Mouse (Mus musculus) cerebellum, adult (tissue): Measurements from ENCODE around the gene Whamm.
A peak's percentile ranks its signal among the peaks of the same experiment; 100 is the strongest.

Experiments
- ATAC-seq: cut with Nextera tagmentation; 2 replicates; pipeline ENCODE4 v1.9.2; 2017; ENCODE audit warnings: mild to moderate bottlenecking, moderate library complexity, mixed read lengths; ENCODE audit not compliant: insufficient number of reproducible peaks, low FRiP score, low TSS enrichment

Whamm gene

DNA sequence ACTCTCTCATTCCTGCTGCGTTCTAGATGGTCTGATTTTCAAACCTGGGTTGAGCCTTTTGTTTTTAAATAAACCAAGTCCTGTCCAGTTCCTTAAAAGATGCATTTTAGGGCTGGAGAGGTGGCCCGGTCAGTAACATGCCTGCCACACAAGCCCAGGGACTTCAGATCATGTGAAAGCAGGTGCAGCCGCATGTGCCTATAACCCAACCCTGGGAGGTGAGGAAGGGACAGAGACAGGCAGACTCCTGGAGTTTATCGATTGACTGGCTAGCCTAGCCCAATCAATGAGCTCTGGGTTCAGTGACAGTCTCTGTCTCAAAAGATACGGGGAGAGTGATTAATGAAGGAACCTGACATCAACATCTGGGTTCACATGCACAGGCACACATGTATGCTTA lies 9.9 kb upstream of the Whamm start:
- no peak for ATAC-seq

DNA sequence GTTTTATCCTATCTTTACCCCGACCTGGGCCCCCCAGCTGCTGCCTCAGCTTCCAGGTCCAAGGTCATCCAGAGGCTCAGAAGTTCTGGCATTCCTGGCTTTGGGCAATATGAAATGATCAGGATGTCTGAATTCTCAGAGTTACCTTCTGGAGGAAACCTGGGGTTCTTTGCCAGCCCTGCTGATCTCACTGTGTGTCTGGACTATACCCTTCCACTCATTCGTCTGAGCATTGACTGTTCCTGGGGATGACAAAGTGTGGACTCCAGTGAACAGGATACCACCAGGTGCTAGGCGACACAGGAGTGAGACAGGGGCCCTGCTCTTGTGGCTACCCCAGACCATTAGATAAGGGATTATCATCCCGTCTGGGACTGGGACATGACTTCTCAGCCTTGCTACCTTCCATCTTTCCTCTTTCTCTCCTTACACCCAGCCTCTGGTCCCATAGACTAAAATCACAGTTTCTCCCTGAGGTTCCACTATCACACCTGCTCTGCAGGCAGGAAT lies 7.5 kb upstream of the Whamm start:
- ATAC-seq, result no peak

DNA sequence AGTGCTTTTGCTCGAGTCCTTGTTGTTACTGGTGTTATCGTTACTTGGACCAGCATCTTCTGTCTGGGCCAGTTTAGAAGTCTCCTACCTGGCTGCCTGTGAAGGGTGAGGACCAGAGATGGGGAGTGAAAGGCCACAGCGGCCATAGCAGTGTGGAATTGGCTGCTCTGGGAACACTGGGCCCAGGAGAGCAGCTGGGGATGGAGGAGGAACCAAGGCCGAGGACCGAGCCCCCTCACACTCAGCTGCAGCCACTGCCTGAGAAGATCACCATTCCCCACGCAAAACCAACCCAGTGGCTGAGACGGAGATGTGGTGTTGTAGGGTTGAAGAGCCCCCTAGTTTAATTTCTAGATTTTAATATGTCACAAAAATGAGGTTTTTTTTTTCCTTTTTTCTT lies 6.3 kb upstream of the Whamm start:
- no peak for ATAC-seq

DNA sequence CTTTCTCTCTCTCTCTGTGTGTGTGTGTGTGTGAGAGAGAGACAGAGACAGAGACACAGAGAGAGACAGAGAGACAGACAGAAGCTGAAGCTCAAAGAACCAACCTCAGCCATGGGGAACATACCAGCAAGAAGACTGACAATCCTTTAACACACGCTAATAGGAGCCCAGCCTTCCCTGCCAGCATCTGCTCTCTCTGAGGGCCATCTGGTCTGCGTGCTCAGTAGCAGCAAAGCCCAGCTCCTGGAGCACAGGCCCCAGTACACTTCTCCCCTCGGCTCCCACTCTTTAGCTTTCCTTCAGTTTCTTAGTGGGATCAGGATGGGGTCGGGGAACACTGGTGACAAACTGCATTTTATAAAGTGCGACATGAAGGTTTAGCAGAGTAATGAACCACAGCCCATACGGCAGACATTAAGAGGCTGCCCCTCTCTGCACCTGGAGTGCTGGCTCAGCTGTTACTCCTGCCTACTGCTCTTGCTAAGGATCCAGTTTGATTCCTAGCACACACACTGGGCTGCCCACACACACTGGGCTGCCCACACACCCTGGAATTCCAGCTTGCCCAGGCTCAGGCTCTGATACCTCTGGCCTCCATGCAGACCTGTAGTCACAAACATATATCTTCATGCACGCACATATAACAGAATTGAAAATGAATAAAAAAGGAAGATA lies 5.5 kb upstream of the Whamm start:
- no peak for ATAC-seq

DNA sequence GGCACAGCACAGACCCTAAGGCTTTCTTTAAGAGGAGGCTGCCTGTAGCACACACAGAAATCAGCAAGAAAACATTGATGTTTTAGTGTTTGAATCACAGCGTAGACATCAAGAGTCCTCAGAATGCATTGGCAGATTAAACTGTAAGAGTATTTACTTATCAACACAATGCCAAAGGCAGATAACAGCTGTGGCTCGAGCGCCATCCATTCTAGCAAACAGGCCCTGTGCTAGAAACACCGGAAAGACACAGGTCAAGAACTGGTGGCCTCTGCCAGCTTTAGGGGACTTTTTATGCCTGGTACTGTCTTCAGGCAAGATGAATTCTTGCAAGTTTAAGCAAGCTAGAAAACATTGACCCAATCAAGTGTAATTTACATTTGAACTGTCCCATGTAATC lies 4.7 kb upstream of the Whamm start:
- no peak for ATAC-seq

DNA sequence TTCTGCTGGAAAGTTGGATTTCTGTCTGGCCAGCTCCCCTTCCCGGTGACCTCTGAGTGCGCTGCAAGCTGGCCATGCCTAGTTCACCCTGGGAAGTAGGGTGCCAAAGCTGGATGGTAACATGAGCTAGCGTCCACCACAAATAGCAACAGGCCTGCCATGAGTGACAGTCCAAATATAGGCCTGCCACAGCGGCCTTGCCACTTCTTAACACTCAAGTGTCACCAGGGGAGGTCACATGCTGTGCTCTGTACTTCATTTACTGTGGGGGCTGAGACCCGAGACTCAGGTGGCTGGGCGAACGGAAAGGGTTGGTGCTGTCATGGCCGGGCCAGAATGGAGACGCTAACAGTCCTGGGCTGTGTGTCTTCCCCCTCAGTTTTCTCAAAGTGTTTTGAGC lies 4.2 kb upstream of the Whamm start, which contains the start of gene Fsd2:
Gene Fsd2, minus strand, starts transcription at position 53 of the 400 bp plus-strand sequence.
- ATAC-seq, result no peak

DNA sequence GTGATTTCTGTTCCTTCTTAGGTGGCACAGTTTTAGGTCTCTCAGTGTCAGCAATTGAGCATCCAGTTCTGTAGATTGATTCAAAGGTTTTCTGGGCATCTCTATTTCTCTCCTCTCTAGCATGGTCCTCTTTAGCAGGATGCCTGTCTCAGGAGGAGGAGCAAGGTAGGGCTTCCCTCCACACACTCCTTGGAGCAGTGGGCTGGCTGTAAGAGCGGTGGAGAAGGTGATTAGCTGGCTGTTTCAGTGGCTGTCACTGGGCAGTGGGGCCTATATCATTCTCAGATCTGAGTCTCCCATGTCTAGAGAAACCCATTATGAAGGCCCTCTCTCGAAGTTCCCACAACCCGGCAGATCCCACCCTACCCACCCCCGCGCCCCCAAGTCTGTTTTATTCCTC lies 3.7 kb upstream of the Whamm start:
- ATAC-seq, result no peak

DNA sequence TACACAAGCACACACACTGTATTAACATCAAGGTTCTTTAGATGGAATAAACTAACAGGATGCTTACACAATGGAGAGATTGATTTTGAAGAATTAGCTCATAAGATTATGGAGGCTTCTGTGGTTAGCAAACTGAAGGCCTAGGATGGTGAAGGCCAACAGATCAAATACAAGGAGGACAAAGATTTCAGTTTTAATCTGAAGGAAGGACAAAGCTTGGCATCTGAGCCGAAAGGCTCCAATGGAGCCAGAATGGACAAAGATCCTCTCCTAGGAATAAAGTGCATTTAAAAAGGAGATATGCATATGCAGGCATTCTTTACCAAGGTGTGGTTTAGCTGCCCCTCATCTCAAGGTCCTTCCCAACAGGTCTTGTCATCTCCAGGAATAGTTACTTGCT lies 1.2 kb upstream of the Whamm start:
- no peak for ATAC-seq

DNA sequence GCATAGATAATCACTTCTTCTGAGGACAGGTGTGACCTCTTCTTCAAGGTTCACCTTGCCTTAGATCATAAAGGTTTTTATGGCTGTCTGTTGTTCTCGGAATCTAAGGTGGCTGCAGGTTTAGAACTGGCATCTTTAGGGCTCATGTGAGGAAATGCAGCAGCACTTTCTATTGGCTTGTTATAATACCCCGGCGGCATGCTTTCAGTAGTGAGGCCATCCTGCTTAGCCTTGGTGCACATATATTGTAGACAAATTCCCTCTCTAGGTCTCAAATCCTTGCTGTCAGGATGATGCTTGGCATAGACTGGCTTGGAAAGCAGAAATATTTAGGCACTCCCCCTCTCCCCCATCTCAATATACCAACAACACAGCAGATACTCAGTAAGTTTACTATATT lies 795 bp upstream of the Whamm start:
- ATAC-seq, result no peak

DNA sequence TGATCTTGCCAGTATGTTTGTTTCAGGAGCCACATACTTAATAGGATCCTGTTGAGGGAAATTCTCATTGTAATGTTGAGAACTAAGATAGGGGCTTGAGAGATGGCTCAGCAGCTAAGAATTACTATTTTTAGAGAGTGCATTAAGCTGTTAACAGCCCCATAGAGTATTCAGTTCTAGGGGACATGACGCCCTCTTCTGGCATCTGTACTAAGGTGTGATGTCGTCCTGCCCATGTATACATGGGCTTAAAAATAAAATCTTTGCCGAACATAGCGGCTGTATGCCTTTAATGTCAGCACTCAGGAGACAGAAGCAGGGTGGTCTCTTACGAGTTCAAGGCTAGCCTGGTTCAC lies 336 bp upstream of the Whamm start:
- peak; percentile 38; the same call in 1 of the 2 replicates for ATAC-seq

DNA sequence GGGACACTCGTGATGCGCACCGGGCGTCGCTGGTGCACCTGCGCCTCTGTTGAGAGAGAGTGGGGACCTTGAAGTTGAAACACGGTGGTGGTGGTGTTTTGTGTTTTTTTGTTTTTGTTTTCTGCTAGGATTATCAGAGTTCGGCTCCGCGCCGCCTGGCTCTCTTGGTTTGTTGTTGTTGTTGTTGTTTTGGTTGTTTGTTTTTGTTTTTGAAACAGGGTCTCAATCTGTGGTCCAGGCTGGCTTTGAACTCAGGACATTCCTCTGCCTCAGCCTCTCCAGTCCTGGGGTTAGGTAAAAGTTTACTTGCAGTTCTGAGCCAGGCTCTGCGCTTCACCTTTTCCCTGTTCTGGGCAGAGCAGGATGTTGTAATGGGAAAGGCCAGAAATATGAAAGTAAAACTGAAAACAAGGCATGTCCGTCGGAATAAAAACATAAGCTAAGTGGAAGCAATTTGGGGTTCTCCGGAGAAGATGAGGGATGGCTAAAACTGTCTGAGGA lies 925 bp downstream of the Whamm start:
- ATAC-seq, result no peak

DNA sequence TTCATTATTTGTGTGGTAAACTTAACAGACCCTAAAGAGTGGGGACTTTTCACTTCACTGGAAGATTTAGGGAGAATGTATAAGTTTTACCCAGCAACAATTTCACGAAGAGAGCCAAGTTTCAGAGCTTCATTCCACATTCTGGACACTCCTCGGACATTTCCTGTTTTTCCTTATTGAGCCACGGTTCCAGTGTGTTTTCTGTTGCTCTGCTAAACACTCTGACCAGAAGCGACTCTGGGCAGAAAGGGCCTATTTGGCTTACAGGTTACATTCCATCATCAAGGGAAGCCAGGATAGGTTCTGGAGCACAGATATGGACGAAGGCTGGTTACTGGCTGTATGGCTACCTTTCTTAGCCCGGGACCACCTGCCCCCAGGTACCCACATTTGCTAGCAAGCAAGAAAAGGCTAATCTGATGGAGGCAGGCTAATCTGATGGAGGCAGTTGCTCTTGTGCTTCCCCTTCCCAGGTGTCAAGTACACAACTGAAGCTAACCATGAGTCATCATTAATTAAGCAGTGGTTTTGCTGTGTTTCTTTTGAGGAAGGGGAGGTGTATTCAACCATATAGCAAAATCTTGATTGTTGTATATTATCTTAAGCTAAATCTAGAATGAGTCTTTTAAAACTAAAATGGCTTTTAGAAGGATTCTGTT lies 1.7 kb downstream of the Whamm start:
- ATAC-seq, result no peak

DNA sequence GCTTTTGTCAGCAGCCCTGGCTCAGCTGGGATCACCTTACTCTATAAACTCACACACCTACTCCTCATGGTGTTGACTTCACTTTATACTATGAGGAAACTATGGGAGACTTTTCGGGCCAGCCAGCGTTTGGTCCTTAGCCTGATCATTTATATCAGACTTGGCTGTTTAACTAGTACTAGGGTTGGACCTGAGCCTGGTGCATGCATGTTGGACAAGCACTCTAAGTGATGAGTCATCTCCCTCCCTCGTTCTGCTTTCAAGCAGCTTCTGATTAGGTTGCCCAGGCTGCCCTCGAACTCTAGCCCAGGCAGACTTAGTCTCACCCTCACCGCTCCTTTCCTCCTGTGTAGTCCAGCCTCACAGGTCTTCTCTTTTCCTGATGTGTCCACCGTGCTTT lies 2.3 kb downstream of the Whamm start:
- no peak for ATAC-seq

DNA sequence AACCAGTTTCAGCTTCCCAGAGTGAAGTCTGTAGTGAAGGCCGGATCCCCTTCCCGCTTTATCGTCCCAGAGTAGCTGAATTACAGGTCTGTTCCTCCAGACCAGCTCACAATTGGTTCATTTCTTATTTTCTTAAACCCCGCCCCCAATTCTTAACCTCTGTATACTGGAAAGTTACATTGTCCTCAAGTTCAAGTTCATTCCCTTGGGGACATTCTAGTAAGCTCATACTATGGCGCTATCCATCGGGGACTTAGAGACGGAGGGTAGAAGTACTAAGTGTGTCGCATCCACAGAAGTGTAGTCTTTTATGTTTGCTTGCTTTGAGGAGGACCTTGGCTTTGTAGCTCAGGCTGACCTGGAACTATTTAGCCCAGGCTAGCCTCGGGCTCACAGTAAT lies 2.8 kb downstream of the Whamm start:
- ATAC-seq, result no peak

DNA sequence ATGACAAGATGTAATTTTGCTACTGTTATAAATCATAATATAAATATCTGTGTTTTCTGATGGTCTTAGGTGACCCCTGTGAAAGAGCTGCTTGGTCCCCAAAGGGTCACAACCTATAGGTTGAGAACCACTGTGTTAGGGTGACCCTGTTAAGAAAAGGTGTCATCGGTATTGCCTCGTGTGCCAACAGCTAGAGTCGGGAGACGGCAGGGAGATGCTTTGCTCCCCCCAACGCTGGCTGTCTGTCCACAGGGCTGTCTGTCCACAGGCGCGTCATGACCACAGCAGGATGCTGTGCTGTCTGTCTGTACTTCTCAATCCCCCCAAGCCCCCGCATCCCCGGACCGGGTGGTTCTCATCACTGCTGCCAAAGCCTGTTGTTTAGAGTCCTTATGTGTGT lies 4.5 kb downstream of the Whamm start:
- ATAC-seq, result no peak

DNA sequence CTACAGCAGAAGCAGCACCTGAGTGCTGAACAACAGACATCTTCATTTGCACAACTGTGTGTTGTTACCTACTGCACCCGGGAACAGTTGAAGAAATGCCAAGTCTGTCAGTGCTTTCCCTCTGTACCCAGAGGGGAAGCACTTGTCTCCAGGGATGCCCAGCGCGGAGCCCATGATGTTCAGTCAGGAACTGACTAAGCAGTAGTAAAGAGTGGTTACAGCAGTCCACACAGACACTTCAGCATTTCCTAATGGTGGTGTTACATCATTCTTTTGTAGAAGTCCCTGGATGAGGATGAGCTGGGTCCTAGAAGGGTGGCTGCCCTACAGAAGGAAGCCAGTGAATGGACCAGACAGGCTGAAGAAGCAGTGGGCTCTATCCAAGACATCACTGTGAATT lies 6.8 kb downstream of the Whamm start:
- no peak for ATAC-seq

DNA sequence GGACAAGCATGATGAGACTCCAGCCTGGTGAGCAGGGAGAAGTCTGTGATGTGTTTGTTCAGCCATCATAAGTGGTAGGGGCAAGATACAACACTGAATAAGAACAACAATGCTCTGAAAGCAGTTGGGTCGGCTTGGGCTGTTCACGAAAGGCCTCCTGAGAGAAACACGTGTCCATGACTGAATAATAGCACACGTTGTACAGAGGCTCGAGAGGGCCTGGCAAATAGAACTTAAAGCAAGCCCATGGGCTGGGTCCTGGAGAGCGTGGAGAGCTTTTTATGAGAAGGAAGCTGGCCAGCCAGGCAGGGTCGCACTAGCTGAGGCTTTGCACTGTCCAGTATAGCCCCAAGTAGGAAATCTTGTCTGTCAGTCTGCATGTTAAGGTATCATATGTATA lies 7.3 kb downstream of the Whamm start:
- ATAC-seq, result no peak

DNA sequence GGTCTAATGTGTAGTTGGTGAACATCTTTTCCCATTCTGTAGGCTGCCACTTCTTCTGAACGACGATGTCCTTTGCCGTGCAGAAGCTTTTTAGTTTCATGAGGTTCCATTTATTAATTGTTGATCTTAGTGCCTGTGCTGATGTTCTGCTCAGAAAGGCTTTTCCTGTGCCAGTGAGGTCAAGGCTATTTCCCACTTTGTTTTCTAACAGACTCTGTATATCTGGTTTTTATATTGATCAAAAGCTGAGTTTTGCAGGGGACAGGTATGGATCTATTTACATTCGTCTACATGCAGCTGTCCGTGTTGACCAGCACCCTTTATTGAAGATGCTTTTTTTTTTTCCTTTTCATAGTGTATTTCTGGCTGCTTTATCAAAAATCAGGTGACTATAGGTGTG lies 8.2 kb downstream of the Whamm start:
- no peak for ATAC-seq

DNA sequence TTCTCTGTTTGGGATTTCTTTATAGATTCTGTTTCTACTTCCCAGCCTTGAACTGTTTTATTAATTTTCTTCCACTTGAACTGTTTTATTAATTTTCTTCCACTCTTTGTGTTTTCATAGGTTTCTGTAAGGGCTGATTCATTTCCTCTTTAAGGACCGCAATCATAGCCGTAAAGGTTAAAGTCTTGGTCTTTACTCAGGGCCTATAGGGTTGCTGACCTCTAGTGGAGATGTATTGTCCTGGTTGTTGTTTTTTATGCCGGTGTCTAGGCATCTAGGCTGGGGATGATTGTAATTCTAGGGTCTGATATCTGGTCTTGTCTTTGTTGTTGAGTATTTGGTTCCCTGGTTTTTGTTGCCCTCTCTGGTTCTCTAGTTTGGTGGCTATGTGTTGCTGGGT lies 12.4 kb downstream of the Whamm start:
- no peak for ATAC-seq

DNA sequence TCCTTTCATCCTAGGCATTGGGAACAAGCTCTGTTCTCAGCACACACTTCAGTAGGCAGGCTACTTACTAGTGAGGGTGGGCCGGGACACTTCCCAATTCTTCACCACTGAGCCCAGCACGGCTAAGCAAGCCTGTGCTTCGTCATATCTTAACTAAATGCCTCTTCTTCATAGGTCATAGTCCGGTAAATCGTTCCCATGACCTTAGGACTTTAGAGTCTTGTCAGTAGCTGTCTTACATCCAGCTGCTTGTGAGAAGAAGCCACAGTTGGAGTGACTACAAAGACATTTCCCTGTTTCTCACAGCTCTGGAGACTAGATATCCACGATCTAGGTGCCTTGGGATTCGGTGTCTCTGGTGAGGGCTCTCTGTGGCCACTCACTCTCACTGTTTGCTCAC lies 14.3 kb downstream of the Whamm start:
- no peak for ATAC-seq

DNA sequence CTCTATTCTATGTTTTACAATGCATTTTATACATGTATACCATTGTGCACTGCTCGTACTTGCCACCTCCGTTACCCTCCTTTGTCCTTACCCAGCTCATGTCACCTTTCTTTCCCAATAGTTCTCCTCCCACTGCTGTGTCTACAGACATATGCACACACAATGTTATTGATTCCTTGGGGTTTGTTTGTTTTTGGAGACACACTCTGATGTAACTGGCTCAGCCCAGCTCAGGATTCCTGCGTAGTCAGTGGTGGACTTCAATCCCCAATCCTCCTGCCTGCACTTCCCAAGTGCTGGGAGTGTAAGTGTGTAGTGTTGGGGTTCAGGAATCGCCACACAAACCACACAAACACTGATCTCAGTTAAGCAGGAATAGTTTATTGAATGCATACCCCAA lies 16.2 kb downstream of the Whamm start:
- no peak for ATAC-seq

DNA sequence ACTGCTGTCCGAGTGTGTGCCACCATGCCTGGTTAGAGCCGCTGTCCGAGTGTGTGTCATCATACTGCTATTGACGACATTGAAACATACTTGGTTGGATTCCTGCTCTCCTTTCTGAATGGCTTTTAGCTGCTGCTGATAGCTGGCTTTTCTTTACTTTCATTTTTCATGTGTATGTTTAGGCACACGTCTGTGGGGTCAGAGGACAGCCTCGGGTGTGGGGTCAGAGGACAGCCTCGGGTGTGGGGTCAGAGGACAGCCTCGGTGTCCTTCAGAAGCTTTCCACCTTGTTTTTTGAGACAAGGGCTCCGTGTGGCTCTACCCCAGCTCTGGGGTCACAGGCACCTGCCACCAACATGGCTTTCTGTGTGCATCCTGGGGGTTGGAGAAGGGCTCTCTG lies 21.6 kb downstream of the Whamm start:
- no peak for ATAC-seq
